Mouse (Mus musculus) olfactory bulb, adult 2 months (tissue): ENCODE data around the gene Hoxa5. TPM values are rescaled to one million over a fixed set of nuclear protein-coding genes. Genes with fewer than 3 reads are reported as not detected.

ENCODE experiments used
- H3K27ac ChIP-seq: fragments of 200-500 bp; 2 replicates; pipeline ENCODE4 v1.5.1; 2012; ENCODE audit warnings: low read depth, low read length; ENCODE audit not compliant: insufficient read depth
- H3K4me1 ChIP-seq: fragments of 200-500 bp; 2 replicates; pipeline ENCODE4 v1.6.1; 2012; ENCODE audit warnings: low read length; ENCODE audit not compliant: control insufficient read depth, insufficient read depth
- H3K4me3 ChIP-seq: fragments of 200-500 bp; 2 replicates; pipeline ENCODE4 v1.5.1; 2012; ENCODE audit warnings: mild to moderate bottlenecking, low read depth, low read length, moderate library complexity; ENCODE audit not compliant: insufficient read depth
- CTCF ChIP-seq: fragments of 200-500 bp; IDR thresholded peaks from 2 replicates; pipeline ENCODE4 v1.5.1; 2012; ENCODE audit warnings: low read depth, mild to moderate bottlenecking, low read length, moderate library complexity; ENCODE audit not compliant: insufficient read depth
- POLR2A ChIP-seq: fragments of 200-500 bp; IDR thresholded peaks from 2 replicates; pipeline ENCODE4 v1.6.1; 2012; ENCODE audit warnings: mild to moderate bottlenecking, low read depth, low read length, moderate library complexity; ENCODE audit not compliant: insufficient read depth
- WGBS: fragments of 180-500 bp; shearing (Covaris S2); methylation state at CpG from one replicate; pipeline ENCODE4 v1.1.7; 2018; 5-methylcytosine and 5-hydroxymethylcytosine counted together
- polyA plus RNA-seq: library from polyadenylated mRNA; stranded (reverse); fragments of >200 nt; gene quantifications from 2 replicates; pipeline ENCODE4 v1.2.4, GENCODE M21; 2012; ENCODE audit warnings: low replicate concordance; ENCODE audit not compliant: missing spikeins, insufficient read depth, insufficient read length

Hoxa5 gene
- polyA plus RNA-seq, 1 experiment = not detected

- Histone ChIP-seq H3K4me1 (peaks cover 6% of the 10 kb centered on the region), H3K4me3 (no peak overlapping the region), H3K27ac (no peak overlapping the region)
- 7% methylated on average over 23 of the region's 23 CpGs for WGBS
- no peak for TF ChIP-seq CTCF
- TF ChIP-seq POLR2A = no peak
These were observed 13.7 kb upstream of the Hoxa5 start for GRCm38 (mm10) chr6:52217895-52218642.

GRCm38 (mm10) chr6:52217459-52217768, 13.0 kb upstream of the Hoxa5 start:
- H3K27ac ChIP-seq = no peak overlapping the region
- TF ChIP-seq POLR2A = no peak
- no peak for TF ChIP-seq CTCF
- H3K4me3 ChIP-seq = no peak overlapping the region
- WGBS = 2% methylated on average over 25 of the region's 25 CpGs
- peaks cover 6% of the 10 kb centered on the region for H3K4me1 ChIP-seq

- Histone ChIP-seq H3K4me1 (peaks cover 6% of the 10 kb centered on the region), H3K4me3 (no peak overlapping the region), H3K27ac (no peak overlapping the region)
- 4% methylated on average over 60 of the region's 60 CpGs for WGBS
- TF ChIP-seq CTCF (no peak), POLR2A (no peak)
These were observed 12.5 kb upstream of the Hoxa5 start for GRCm38 (mm10) chr6:52216691-52217458.

GRCm38 (mm10) chr6:52215771-52216535, 11.6 kb upstream of the Hoxa5 start:
- WGBS = 3% methylated on average over 30 of the region's 30 CpGs
- Histone ChIP-seq H3K4me3 (no peak overlapping the region), H3K4me1 (no peaks in the 10 kb centered on the region), H3K27ac (no peak overlapping the region)
- TF ChIP-seq POLR2A (no peak), CTCF (no peak)

- H3K4me3 ChIP-seq = no peak overlapping the region
- TF ChIP-seq CTCF (no peak), POLR2A (no peak)
These were observed 10.7 kb upstream of the Hoxa5 start for GRCm38 (mm10) chr6:52215070-52215469.

GRCm38 (mm10) chr6:52214271-52214670, 9.9 kb upstream of the Hoxa5 start:
- Histone ChIP-seq H3K27ac (no peak overlapping the region), H3K4me1 (no peaks in the 10 kb centered on the region), H3K4me3 (no peak overlapping the region)
- TF ChIP-seq POLR2A = no peak
- TF ChIP-seq CTCF = no peak
- WGBS = 18% methylated on average over 5 of the region's 5 CpGs

More at GRCm38 (mm10) chr6:52215070-52215469, 10.7 kb upstream of the Hoxa5 start:
- no peaks in the 10 kb centered on the region for H3K4me1 ChIP-seq
- WGBS = 11% methylated on average over 3 of the region's 3 CpGs
- no peak overlapping the region for H3K27ac ChIP-seq

- Histone ChIP-seq H3K4me1 (no peaks in the 10 kb centered on the region), H3K27ac (no peak within 1 kb of the TSS), H3K4me3 (no peak within 1 kb of the TSS)
- WGBS = 4% methylated on average over 38 of the region's 38 CpGs
- TF ChIP-seq CTCF (no peak), POLR2A (no peak)
These were observed 9.0 kb upstream of the Hoxa5 start, which contains the start of the genes Hoxa3 and Gm28308 for GRCm38 (mm10) chr6:52213119-52213986. Gene Hoxa3, minus strand, starts transcription at chr6:52213336. Gene Gm28308, minus strand, starts transcription at chr6:52213339.

- Histone ChIP-seq H3K27ac (no peak overlapping the region), H3K4me3 (no peak overlapping the region), H3K4me1 (no peaks in the 10 kb centered on the region)
- WGBS = 3% methylated on average over 22 of the region's 22 CpGs
- TF ChIP-seq POLR2A = no peak
- no peak for TF ChIP-seq CTCF
These were observed 8.2 kb upstream of the Hoxa5 start for GRCm38 (mm10) chr6:52212556-52213118.
